Mouse (Mus musculus) lung, adult 18-20 months (tissue): ENCODE measurements around the gene Abca13.

Source experiments
- DNase-seq, 2 experiments: peaks; one replicate each; pipeline ENCODE4 v3.0.0; 2022; ENCODE audit warnings: mixed read lengths in 2 of 2

The Abca13 gene

DNA sequence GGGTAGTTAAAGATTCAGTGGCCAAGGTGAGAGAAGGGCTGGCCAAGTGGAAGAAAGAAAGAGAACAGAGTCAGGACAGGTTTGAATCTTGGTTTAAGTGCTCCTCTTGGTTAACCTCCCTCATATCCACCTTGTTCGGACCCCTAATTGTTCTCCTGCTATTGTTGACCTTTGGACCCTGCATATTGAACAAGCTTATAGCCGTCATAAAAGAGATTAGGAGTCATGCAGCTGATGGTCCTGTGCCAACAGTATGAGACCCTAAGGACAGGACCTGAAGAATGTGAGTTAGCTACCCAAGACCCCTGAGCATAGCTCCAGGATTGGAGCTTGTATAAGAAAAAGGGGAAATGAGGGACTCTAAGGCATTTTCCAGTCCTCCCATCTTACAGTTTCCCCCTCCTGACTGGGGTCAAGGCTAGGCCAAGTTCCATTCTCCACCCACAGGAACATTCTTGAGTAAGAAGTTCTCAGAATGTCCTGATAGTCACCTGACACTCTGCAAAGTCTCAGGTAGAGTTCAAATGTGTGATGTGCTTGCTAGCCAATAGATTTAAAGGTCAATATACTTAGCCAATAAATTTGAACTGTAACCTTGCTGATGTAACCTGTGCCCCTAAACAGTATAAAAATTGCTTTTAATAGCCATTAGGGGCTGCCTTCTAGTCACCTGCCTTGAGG is 536.2 kb downstream of the Abca13 start:
- no peak for DNase-seq

- DNase-seq: no peak
Observed at GRCm38 (mm10) chr11:9731300-9731699, 539.6 kb downstream of the Abca13 start.
